Mouse (Mus musculus) Muller cell, postnatal 12 days (primary cell): ENCODE measurements around the gene Runx1.

Experiments
- DNase-seq: peaks from one replicate; pipeline ENCODE4 v3.0.0-alpha.2; 2015; ENCODE audit errors: inconsistent ontology term

The Runx1 gene

GRCm38 (mm10) chr16:92748272-92748671, 77.7 kb downstream of the Runx1 start:
- DNase-seq, result no peak

- DNase-seq, result no peak
Observed at GRCm38 (mm10) chr16:92747062-92747461, 78.9 kb downstream of the Runx1 start.

GRCm38 (mm10) chr16:92745239-92745638, 80.7 kb downstream of the Runx1 start:
- DNase-seq, result no peak

GRCm38 (mm10) chr16:92744172-92744777, 81.7 kb downstream of the Runx1 start:
- DNase-seq, result peak; percentile 67

- DNase-seq, result no peak
Observed at GRCm38 (mm10) chr16:92743755-92744154, 82.2 kb downstream of the Runx1 start.

GRCm38 (mm10) chr16:92741342-92741741, 84.6 kb downstream of the Runx1 start:
- no peak for DNase-seq

GRCm38 (mm10) chr16:92740541-92740940, 85.4 kb downstream of the Runx1 start:
- DNase-seq, result no peak

GRCm38 (mm10) chr16:92739997-92740396, 86.0 kb downstream of the Runx1 start:
- DNase-seq, result peak; percentile 38

- no peak for DNase-seq
Observed at GRCm38 (mm10) chr16:92739071-92739793, 86.7 kb downstream of the Runx1 start.

- peak; percentile 40 for DNase-seq
Observed at GRCm38 (mm10) chr16:92738476-92739010, 87.4 kb downstream of the Runx1 start.

- no peak for DNase-seq
Observed at GRCm38 (mm10) chr16:92726870-92727269, 99.1 kb downstream of the Runx1 start.

- no peak for DNase-seq
Observed at GRCm38 (mm10) chr16:92724526-92724925, 101.4 kb downstream of the Runx1 start.

GRCm38 (mm10) chr16:92720678-92721077, 105.3 kb downstream of the Runx1 start:
- DNase-seq, result no peak

- DNase-seq, result no peak
Observed at GRCm38 (mm10) chr16:92719725-92720124, 106.2 kb downstream of the Runx1 start.

GRCm38 (mm10) chr16:92715599-92716483, 110.1 kb downstream of the Runx1 start:
- DNase-seq, result no peak

GRCm38 (mm10) chr16:92710161-92710560, 115.8 kb downstream of the Runx1 start:
- DNase-seq, result peak; percentile 69

GRCm38 (mm10) chr16:92708718-92709117, 117.2 kb downstream of the Runx1 start:
- no peak for DNase-seq

GRCm38 (mm10) chr16:92707712-92708111, 118.2 kb downstream of the Runx1 start:
- no peak for DNase-seq

- no peak for DNase-seq
Observed at GRCm38 (mm10) chr16:92707146-92707545, 118.8 kb downstream of the Runx1 start.

GRCm38 (mm10) chr16:92705564-92706458, 120.1 kb downstream of the Runx1 start:
- peak; percentile 34 for DNase-seq

GRCm38 (mm10) chr16:92703850-92704249, 122.1 kb downstream of the Runx1 start:
- DNase-seq, result no peak
